Mouse (Mus musculus): ENCODE data around the gene Gm28434. TPM values are rescaled to one million over a fixed set of nuclear protein-coding genes. Genes with fewer than 3 reads are reported as not detected.

Gene Gm28434
- total RNA-seq (2021), result not detected
- long read RNA-seq, experiment 1, result 0 reads
- long read RNA-seq, experiment 2, result 0 reads

DNA sequence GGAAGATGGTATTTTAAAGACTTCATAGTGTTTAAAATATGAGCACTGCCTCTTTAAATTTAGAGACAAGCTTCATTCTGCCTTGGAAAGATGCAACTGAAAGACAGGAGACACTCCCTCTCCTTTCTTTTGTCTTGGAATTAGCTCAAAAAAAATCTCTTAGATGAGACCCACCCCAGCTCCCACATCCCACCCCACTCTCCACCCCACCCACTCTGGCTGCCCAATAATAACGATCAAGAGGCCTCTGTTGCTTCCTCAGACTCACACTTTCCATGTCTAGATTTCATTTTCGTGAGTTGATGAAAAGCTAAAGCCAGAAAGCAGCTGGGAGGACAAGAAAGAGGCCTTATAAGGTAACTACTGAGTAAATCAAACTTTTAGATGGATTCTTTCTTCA lies at the start of gene Gm28434, which contains the start of gene 2310003L06Rik:
TSS of gene Gm28434 (plus strand) at position 317 of the 400 bp plus-strand sequence.
TSS of gene 2310003L06Rik (plus strand) at position 259 of the 400 bp plus-strand sequence.
- DNase-seq (ENCODE audit: low spot score in 2 of 2), result no peak

DNA sequence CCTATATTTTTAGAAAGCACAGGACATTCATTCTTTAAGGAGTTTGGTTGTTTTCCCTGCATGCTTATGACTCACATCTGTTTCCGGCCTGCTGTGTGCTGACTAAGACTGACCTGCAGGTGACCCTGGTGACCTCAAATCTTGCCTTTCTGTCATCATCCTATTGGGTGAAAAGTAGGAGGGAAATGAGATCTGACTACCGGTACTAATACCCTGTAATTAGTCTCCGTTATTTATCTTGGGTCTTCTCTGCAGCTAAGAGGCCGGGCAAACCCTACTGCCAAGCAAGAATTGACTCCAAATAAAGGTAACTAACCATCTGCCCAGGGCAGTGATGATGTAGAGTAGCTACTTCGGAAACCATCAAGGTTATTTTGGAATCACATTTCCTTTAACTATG lies 43.9 kb upstream of the Gm28434 start, which contains the start of gene Csn3:
TSS of gene Csn3 (plus strand) at position 208 of the 400 bp plus-strand sequence.
- no peak for DNase-seq (ENCODE audit: low spot score in 2 of 2)

DNA sequence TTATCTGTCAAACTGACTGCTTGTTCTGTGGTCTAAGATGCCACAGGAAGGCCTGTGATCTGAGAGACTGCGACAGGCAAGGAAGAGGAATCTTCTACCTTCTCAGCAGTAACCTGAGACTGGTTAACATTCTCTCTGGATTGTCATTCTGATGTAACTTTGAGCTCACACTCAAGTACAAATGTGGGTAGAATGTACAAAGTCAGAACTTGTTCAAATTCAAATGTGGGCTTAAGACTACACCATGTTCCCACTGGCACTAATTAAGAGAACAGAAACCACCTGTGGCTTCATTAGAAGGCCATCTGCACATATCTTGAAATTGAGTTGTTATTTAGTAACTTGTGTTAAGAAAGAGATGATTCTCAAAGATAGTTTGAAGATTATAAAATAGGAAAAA lies 37.7 kb upstream of the Gm28434 start:
- DNase-seq (ENCODE audit: low spot score in 2 of 2), result no peak

DNA sequence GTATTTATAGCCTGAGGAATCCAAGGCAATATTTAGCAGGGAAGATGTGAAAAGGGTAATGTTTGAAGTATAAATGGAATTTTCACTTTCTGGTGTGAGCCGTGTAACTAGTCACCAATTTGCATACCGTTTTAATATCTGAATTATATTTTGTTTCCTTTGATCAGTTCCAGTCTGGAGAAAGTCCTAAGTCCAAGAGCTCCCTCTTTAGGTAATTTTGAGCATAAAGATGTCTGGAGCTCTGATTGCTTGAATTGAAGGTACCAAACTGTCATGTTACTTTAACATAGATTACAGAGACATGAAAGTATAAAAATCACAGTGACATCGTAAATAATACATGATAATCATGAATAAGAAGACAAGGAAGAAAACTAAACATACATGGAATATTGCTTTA lies 28.6 kb upstream of the Gm28434 start:
- DNase-seq (ENCODE audit: low spot score in 2 of 2), result no peak

DNA sequence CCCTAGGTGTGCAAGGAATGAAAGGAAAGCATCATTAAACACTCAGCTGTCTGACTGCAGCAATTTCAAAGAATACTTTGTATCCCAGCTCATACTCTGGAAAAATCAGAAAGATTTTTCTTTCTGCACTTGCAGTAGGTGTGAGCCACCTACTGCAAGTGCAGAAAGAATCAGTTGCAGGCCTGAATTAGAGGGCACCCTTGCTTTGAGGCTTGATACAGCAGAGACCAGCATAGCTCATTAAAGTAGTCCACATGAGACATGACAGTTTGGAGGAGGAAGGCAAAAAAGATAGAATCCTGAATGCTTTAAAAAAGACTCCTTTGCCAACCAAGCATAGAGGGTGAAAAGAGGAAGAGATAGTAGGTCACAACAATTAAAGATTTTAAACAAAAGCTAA lies 26.8 kb upstream of the Gm28434 start:
- no peak for DNase-seq (ENCODE audit: low spot score in 2 of 2)

DNA sequence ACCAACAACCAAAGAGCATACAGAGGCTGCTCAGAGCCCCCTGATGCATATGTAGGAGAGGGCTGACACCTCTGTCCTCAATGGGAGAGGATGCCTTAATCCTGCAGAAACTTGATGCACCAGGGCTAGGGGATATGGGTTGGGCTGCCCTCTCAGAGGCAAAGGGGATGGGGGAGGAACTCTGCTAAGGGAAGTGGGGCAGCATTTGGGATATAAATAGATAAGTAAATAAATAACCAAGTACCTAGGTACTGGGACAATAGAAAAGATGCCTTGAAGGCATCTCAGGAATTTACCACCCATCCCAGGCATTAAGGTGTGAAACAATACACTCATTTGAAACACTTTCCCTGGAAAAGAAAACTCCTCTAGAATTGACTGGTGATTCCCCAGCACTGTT lies 17.5 kb upstream of the Gm28434 start:
- no peak for DNase-seq (ENCODE audit: low spot score in 2 of 2)

DNA sequence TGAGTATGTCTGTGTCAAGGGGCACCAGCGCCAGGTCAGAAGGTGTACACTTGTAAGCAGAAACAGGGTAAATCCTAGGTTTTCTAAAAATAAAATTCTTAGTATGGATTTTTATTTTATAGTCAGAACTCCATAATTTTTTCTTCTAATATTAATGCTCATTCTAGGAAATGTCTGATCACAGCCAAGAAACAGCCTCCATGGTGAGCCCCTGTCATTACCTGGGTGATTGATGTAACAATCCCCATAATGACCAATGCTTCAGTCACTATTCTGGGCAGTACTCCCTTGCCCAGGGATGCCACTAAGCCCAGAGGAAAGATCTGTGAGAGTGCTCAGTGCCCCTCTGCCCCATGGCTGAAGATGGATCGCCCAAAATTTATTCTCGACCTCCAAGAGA lies 9.8 kb downstream of the Gm28434 start, which contains the start of gene Cabs1:
TSS of gene Cabs1 (plus strand) at position 301 of the 400 bp plus-strand sequence.
- DNase-seq (ENCODE audit: low spot score in 2 of 2), result no peak

DNA sequence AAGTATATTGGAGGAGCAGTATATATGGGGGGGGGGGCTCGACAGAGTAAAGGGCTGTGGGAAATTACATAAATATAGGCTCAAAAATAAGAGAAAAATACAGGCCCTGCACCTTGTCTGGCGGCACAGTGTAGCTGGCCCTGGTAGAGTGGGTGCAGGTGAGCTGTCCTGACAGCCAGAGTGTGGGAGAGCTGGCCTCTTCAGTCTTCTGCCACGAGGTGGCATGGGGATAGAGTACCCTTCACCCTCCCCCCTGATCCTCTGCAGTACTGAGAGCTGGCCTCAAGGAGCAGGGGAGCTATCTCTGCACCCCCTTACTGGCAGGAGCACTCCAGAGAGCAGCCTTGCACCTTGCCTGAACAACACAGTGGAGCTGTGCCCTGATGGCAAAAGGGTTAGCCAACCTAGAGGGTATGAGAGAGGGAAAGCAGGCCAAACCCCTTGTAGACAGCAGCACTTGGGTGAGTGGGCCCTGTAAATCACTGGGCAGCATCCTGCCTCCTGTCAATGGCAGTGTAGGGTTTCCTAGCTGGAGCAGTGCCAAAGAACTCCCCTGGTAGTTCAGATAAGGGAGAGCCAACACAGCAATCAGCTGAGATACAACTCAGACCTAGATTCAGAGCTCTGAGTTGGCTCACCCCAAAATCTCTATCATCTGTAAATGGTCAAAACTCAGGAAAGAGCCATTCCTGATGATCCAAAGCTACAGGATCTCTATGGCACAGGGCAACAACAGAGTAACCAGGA lies 13.3 kb downstream of the Gm28434 start:
- no peak for DNase-seq (ENCODE audit: low spot score in 2 of 2)

DNA sequence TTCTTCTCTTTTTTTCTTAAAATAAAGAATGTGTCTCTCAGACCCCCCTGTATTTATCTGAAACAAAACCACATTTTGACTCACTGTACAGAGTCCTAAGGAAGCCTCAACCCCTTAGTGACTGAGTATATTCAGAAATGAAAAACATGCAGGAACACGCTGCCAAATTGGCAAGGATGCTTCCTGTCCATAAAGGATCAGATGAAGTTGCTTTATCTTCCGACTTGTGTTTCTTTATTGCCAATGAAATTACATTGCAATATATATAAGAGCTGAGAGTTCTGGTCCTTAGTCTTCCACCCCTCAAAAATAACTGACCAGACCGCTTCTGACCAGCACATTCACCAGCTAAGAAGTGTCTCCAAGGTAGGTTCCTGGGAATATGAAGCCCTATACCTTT lies 32.9 kb downstream of the Gm28434 start, which contains the start of gene Smr3a:
TSS of gene Smr3a (plus strand) at position 301 of the 400 bp plus-strand sequence.
- DNase-seq (ENCODE audit: low spot score in 2 of 2), result no peak

DNA sequence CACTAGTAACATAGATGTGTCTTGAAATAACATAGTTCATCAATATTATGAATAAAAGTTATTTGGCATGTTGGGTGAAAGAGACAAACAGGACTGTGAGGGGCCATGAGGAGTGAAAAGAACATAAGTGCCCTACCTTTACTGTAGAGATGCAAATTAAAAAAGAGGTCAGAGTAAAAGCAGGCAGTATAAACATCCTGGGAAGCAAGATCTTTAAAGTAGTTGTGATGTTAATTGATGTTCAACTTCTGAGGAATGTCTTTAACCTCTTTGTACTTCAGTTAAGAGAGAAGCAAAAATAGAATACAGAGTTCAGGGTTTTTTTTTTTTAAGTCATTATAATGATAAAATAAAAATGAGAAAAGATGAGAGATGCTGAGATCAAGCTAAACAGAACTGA lies 35.9 kb downstream of the Gm28434 start:
- DNase-seq (ENCODE audit: low spot score in 2 of 2), result no peak

Other genes with a start within 250 kb of the Gm28434 start
- not detected for gene Csn1s2a, start 194.9 kb upstream of the Gm28434 start, total RNA-seq (2021)
- not detected for gene Csn1s2b, start 161.4 kb upstream of the Gm28434 start, total RNA-seq (2021)
- gene Prr27, start 143.8 kb upstream of the Gm28434 start, total RNA-seq (2021), result not detected
- gene Odam, start 84.5 kb upstream of the Gm28434 start, total RNA-seq (2021), result not detected
- gene Csn3, start 43.9 kb upstream of the Gm28434 start, total RNA-seq (2021), result not detected
- not detected for gene 2310003L06Rik, start 58 bp upstream of the Gm28434 start, total RNA-seq (2021)
- gene Cabs1, start 9.9 kb downstream of the Gm28434 start, total RNA-seq (2021), result not detected
- gene Smr3a, start 33.0 kb downstream of the Gm28434 start, total RNA-seq (2021), result not detected
- not detected for gene Smr2, start 117.0 kb downstream of the Gm28434 start, total RNA-seq (2021)
- not detected for gene Gm11116, start 142.0 kb downstream of the Gm28434 start, total RNA-seq (2021)
- not detected for gene Gm11115, start 184.6 kb downstream of the Gm28434 start, total RNA-seq (2021)